Mouse (Mus musculus): ENCODE measurements around the gene Hist1h2ac. TPM values are rescaled to one million over a fixed set of nuclear protein-coding genes. Genes with fewer than 3 reads are reported as not detected.

Hist1h2ac gene
- polyA plus RNA-seq, 1 experiment from 2014 or later: 1.5 TPM

Small RNA genes within 50 kb of the gene (microRNA-seq; reads per million reads assigned to microRNA genes)
- gene Gm44350 (ENCODE audit: borderline number of aligned reads): not detected

Other genes starting within 250 kb of the Hist1h2ac start
- gene Btn1a1, start 218.0 kb downstream of the Hist1h2ac start, polyA plus RNA-seq (2014; fragmentation: Nextera tagmentation; extraction: Ambion mirVana): 1.8 and 2.2 TPM in 2 replicates
- 0.08 and 0.32 TPM in 2 replicates for gene Btn2a2, start 195.1 kb downstream of the Hist1h2ac start, polyA plus RNA-seq (2014; fragmentation: Nextera tagmentation; extraction: Ambion mirVana)
- gene Hist1h4h, start 152.9 kb downstream of the Hist1h2ac start, polyA plus RNA-seq (2014; fragmentation: Nextera tagmentation; extraction: Ambion mirVana): 3.3 and 4.3 TPM in 2 replicates
- 1.1 and 5.1 TPM in 2 replicates for gene Hist1h2af, start 150.0 kb downstream of the Hist1h2ac start, polyA plus RNA-seq (2014; fragmentation: Nextera tagmentation; extraction: Ambion mirVana)
- 5.2 TPM in 2 replicates for gene Hist1h3g, start 148.5 kb downstream of the Hist1h2ac start, polyA plus RNA-seq (2014; fragmentation: Nextera tagmentation; extraction: Ambion mirVana)
- gene Hist1h2bh, start 140.6 kb downstream of the Hist1h2ac start, polyA plus RNA-seq (2014; fragmentation: Nextera tagmentation; extraction: Ambion mirVana): 1.6 and 1.7 TPM in 2 replicates
- 0.42 and 0.62 TPM in 2 replicates for gene Hist1h3f, start 139.9 kb downstream of the Hist1h2ac start, polyA plus RNA-seq (2014; fragmentation: Nextera tagmentation; extraction: Ambion mirVana)
- 0.66 and 1.4 TPM in 2 replicates for gene Hist1h4f, start 132.3 kb downstream of the Hist1h2ac start, polyA plus RNA-seq (2014; fragmentation: Nextera tagmentation; extraction: Ambion mirVana)
- gene Hist1h1d, start 130.7 kb downstream of the Hist1h2ac start, polyA plus RNA-seq (2014; fragmentation: Nextera tagmentation; extraction: Ambion mirVana): 0.68 and 0.82 TPM in 2 replicates
- 3.5 and 5.6 TPM in 2 replicates for gene Hist1h3e, start 121.6 kb downstream of the Hist1h2ac start, polyA plus RNA-seq (2014; fragmentation: Nextera tagmentation; extraction: Ambion mirVana)
- 61.3 and 62.9 TPM in 2 replicates for gene Hist1h2ae, start 112.7 kb downstream of the Hist1h2ac start, polyA plus RNA-seq (2014; fragmentation: Nextera tagmentation; extraction: Ambion mirVana)
- gene Hist1h2bg, start 112.6 kb downstream of the Hist1h2ac start, polyA plus RNA-seq (2014; fragmentation: Nextera tagmentation; extraction: Ambion mirVana): 5.7 and 6.3 TPM in 2 replicates
- gene Hist1h2bf, start 109.8 kb downstream of the Hist1h2ac start, polyA plus RNA-seq (2014; fragmentation: Nextera tagmentation; extraction: Ambion mirVana): 1.8 TPM in 2 replicates
- gene Hist1h2ad, start 109.6 kb downstream of the Hist1h2ac start, polyA plus RNA-seq (2014; fragmentation: Nextera tagmentation; extraction: Ambion mirVana): 0.84 and 0.92 TPM in 2 replicates
- gene Hist1h3d, start 108.2 kb downstream of the Hist1h2ac start, polyA plus RNA-seq (2014; fragmentation: Nextera tagmentation; extraction: Ambion mirVana): 7.7 and 8.5 TPM in 2 replicates
- 92.8 and 99.3 TPM in 2 replicates for gene Hist1h4d, start 102.3 kb downstream of the Hist1h2ac start, polyA plus RNA-seq (2014; fragmentation: Nextera tagmentation; extraction: Ambion mirVana)
- gene Hist1h2be, start 62.8 kb downstream of the Hist1h2ac start, polyA plus RNA-seq (2014; fragmentation: Nextera tagmentation; extraction: Ambion mirVana): 4.4 TPM in 2 replicates
- gene Hist1h1e, start 61.4 kb downstream of the Hist1h2ac start, polyA plus RNA-seq (2014; fragmentation: Nextera tagmentation; extraction: Ambion mirVana): 17.5 and 21.2 TPM in 2 replicates
- 31.9 and 35.7 TPM in 2 replicates for gene Hist1h2bc, start 251 bp upstream of the Hist1h2ac start, polyA plus RNA-seq (2014; fragmentation: Nextera tagmentation; extraction: Ambion mirVana)
- not detected in 2 replicates for gene Hist1h1t, start 11.9 kb upstream of the Hist1h2ac start, polyA plus RNA-seq (2014; fragmentation: Nextera tagmentation; extraction: Ambion mirVana)
- 5.1 and 5.2 TPM in 2 replicates for gene Hist1h4c, start 14.5 kb upstream of the Hist1h2ac start, polyA plus RNA-seq (2014; fragmentation: Nextera tagmentation; extraction: Ambion mirVana)
- 6.1 and 7.2 TPM in 2 replicates for gene Hfe, start 26.9 kb upstream of the Hist1h2ac start, polyA plus RNA-seq (2014; fragmentation: Nextera tagmentation; extraction: Ambion mirVana)
- gene Hist1h1c, start 54.9 kb upstream of the Hist1h2ac start, polyA plus RNA-seq (2014; fragmentation: Nextera tagmentation; extraction: Ambion mirVana): 24.2 and 25.8 TPM in 2 replicates
- 6.1 and 6.7 TPM in 2 replicates for gene Hist1h3c, start 61.7 kb upstream of the Hist1h2ac start, polyA plus RNA-seq (2014; fragmentation: Nextera tagmentation; extraction: Ambion mirVana)
- 3.1 and 4.6 TPM in 2 replicates for gene Hist1h2bb, start 62.8 kb upstream of the Hist1h2ac start, polyA plus RNA-seq (2014; fragmentation: Nextera tagmentation; extraction: Ambion mirVana)
- gene Hist1h2ab, start 67.2 kb upstream of the Hist1h2ac start, polyA plus RNA-seq (2014; fragmentation: Nextera tagmentation; extraction: Ambion mirVana): 38.5 and 42.1 TPM in 2 replicates
- 5.5 and 8.3 TPM in 2 replicates for gene Hist1h3b, start 68.3 kb upstream of the Hist1h2ac start, polyA plus RNA-seq (2014; fragmentation: Nextera tagmentation; extraction: Ambion mirVana)
- 4.0 TPM in 2 replicates for gene Hist1h4b, start 73.1 kb upstream of the Hist1h2ac start, polyA plus RNA-seq (2014; fragmentation: Nextera tagmentation; extraction: Ambion mirVana)
- 0.57 TPM in 1 of 2 replicates, not detected in the other for gene Hist1h4a, start 77.3 kb upstream of the Hist1h2ac start, polyA plus RNA-seq (2014; fragmentation: Nextera tagmentation; extraction: Ambion mirVana)
- 4.2 and 8.8 TPM in 2 replicates for gene Hist1h3a, start 78.4 kb upstream of the Hist1h2ac start, polyA plus RNA-seq (2014; fragmentation: Nextera tagmentation; extraction: Ambion mirVana)
- gene Hist1h1a, start 79.7 kb upstream of the Hist1h2ac start, polyA plus RNA-seq (2014; fragmentation: Nextera tagmentation; extraction: Ambion mirVana): 2.8 and 3.9 TPM in 2 replicates
- gene Trim38, start 86.0 kb upstream of the Hist1h2ac start, polyA plus RNA-seq (2014; fragmentation: Nextera tagmentation; extraction: Ambion mirVana): not detected in 2 replicates
- gene Slc17a2, start 123.0 kb upstream of the Hist1h2ac start, polyA plus RNA-seq (2014; fragmentation: Nextera tagmentation; extraction: Ambion mirVana): 0.26 and 0.56 TPM in 2 replicates
- 0.36 and 0.43 TPM in 2 replicates for gene Slc17a3, start 155.5 kb upstream of the Hist1h2ac start, polyA plus RNA-seq (2014; fragmentation: Nextera tagmentation; extraction: Ambion mirVana)
- not detected in 2 replicates for gene Slc17a1, start 183.8 kb upstream of the Hist1h2ac start, polyA plus RNA-seq (2014; fragmentation: Nextera tagmentation; extraction: Ambion mirVana)
- 0.06 TPM in 1 of 2 replicates, not detected in the other for gene Slc17a4, start 231.1 kb upstream of the Hist1h2ac start, polyA plus RNA-seq (2014; fragmentation: Nextera tagmentation; extraction: Ambion mirVana)